Mouse (Mus musculus) brown adipose tissue, adult 24 weeks (tissue): ENCODE results near the gene Nat8f6. TPM values are rescaled to one million over a fixed set of nuclear protein-coding genes. Genes with fewer than 3 reads are reported as not detected.
"Not testable (repeated sequence)": the region's sequence is repeated elsewhere in the genome, so short reads cannot be mapped to it uniquely, and the experiment has no call there.

ENCODE experiments used
- H3K27ac ChIP-seq: fragments of 200-500 bp; replicated peaks from 2 replicates; pipeline ENCODE4 v1.5.1; 2012; ENCODE audit warnings: low read depth, mild to moderate bottlenecking, low read length
- H3K4me1 ChIP-seq: fragments of 200-500 bp; 2 replicates; pipeline ENCODE4 v1.6.1; 2012; ENCODE audit warnings: low read length, mixed read lengths; ENCODE audit not compliant: control insufficient read depth, insufficient read depth, insufficient read length
- H3K4me3 ChIP-seq: fragments of 200-500 bp; 2 replicates; pipeline ENCODE4 v1.5.1; 2012; ENCODE audit warnings: low read depth, mild to moderate bottlenecking, low read length, moderate library complexity; ENCODE audit not compliant: insufficient read depth
- polyA plus RNA-seq: library from polyadenylated mRNA; stranded (reverse); fragments of >200 nt; gene quantifications from 2 replicates; pipeline ENCODE4 v1.2.4, GENCODE M21; 2012; ENCODE audit not compliant: missing spikeins, insufficient read depth, insufficient read length

Gene Nat8f6
- polyA plus RNA-seq, 1 experiment = not detected

DNA sequence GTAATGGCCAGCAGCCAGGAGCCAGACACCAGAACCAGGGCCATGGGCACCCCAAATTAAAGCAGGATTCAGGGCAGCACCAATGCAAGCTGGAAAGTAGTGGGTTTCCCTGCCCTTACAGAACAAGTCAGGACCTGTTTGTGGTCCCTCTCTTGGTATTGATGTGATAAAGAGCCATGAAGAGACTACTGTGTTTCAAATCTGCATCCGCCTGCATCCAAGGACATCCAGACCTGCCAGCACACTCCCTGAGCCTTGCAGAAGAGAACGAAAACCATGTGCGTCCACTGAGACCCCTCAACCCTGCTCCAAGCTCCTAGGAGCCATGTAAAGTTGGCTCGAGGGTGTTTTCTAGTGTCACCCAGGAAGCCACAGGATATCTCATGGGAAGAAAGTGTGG, 27.4 kb upstream of the Nat8f6 start:
- H3K4me1 ChIP-seq = 0 out of 2 replicates have a peak, but pooled peaks cover 2% of the 10 kb centered on the region
- no peak overlapping the region for H3K27ac ChIP-seq
- no peak overlapping the region for H3K4me3 ChIP-seq

DNA sequence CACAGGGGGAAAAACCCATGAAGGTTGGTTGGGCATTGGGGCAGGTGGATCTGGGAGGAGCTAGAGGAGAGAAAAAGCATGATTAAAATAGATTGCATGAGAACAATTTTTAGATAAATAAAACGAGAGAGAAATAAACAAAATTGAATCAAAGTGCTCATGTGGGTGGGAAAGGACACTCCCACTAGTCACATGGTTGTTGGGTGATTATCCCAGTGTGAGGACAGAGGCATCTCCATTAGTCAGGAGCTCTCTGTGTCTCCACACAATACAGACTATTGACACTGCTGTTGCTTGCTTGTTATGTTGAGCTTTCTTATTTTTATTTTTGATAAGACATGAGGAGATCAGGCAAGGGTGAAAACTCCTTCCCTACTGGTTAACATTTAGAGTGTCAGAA, 26.2 kb upstream of the Nat8f6 start:
- Histone ChIP-seq H3K4me1 (0 out of 2 replicates have a peak, but pooled peaks cover 2% of the 10 kb centered on the region), H3K27ac (no peak overlapping the region)

DNA sequence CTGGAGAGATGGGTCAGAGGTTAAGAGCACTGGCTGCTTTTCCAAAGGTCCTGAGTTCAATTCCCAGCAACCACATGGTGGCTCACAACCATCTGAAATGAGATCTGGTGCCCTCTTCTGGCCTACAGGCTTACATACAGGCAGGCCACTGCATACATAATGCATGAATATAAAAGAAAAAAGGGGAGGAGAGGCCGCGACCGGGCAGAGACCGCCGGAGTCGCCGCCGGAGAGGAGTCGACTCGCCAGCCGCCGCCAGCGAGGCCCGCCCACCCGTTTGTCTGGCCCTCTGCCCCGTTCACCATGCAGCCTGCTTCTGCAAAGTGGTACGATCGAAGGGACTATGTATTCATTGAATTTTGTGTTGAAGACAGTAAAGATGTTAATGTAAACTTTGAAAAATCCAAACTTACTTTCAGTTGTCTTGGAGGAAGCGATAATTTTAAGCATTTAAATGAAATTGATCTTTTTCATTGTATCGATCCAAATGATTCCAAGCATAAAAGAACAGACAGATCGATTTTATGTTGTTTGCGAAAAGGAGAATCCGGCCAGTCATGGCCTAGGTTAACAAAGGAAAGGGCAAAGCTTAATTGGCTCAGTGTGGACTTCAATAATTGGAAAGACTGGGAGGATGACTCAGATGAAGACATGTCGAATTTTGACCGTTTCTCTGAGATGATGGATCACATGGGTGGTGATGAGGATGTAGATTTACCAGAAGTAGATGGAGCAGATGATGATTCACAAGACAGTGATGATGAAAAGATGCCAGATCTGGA, 23.1 kb upstream of the Nat8f6 start:
- not testable (repeated sequence) for H3K4me3 ChIP-seq, H3K4me1 ChIP-seq, H3K27ac ChIP-seq

More for the DNA sequence above, 26.2 kb upstream of the Nat8f6 start:
- H3K4me3 ChIP-seq = no peak overlapping the region

- H3K4me3 ChIP-seq = no peak overlapping the region
- no peaks in the 10 kb centered on the region for H3K4me1 ChIP-seq
- H3K27ac ChIP-seq = no peak overlapping the region
Observed at GRCm38 (mm10) chr6:85839982-85840381, 19.2 kb upstream of the Nat8f6 start.

GRCm38 (mm10) chr6:85838674-85839073, 17.9 kb upstream of the Nat8f6 start:
- Histone ChIP-seq H3K27ac (no peak overlapping the region), H3K4me3 (no peak overlapping the region), H3K4me1 (no peaks in the 10 kb centered on the region)

GRCm38 (mm10) chr6:85837307-85837706, 16.6 kb upstream of the Nat8f6 start:
- H3K4me1 ChIP-seq, H3K27ac ChIP-seq, H3K4me3 ChIP-seq: not testable (repeated sequence)

DNA sequence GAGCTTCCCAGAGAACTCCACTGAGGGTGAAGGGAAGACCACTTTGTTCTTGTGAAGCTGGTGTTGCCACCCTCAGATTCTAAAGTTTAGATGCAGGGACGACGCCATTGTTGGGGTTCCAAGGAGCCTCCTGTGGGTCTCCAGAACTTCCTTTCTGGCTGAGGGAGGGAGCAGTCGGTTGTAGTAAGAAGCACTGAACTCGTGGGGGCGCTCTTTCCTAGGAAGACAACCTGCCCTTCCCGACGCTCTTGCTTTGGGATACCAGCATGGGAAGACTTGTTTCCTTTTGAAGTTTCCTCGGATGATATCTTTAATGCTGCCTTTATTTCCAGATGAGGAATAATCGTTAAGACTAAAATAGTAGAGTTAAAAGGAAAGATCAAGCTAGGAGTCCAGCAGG, 16.1 kb upstream of the Nat8f6 start:
- not testable (repeated sequence) for H3K27ac ChIP-seq, H3K4me1 ChIP-seq, H3K4me3 ChIP-seq

- not testable (repeated sequence) for H3K27ac ChIP-seq, H3K4me3 ChIP-seq, H3K4me1 ChIP-seq
Observed at GRCm38 (mm10) chr6:85836098-85836497, 15.3 kb upstream of the Nat8f6 start.

DNA sequence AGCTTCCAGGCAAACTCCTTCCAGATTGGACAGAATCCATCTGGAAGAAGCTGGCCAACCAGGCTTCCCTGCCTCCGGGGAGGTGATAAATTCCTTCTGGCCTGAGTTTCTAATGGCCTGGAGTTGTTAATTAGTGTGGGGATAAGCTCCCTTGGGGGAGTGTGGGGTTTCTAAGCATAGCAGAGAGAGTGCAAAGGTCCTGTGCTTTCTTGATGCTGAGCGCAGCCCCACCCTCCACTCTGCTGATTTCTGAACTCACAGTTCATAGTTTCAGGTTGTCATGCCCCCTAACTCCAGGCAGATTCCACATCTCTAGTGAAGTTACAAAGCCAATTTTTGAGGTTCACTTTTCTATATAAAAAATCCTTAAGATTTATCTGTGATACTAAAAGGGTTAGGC, 14.3 kb upstream of the Nat8f6 start:
- H3K4me3 ChIP-seq, H3K4me1 ChIP-seq, H3K27ac ChIP-seq: not testable (repeated sequence)

GRCm38 (mm10) chr6:85834504-85835100, 13.8 kb upstream of the Nat8f6 start:
- H3K4me3 ChIP-seq, H3K4me1 ChIP-seq, H3K27ac ChIP-seq: not testable (repeated sequence)

DNA sequence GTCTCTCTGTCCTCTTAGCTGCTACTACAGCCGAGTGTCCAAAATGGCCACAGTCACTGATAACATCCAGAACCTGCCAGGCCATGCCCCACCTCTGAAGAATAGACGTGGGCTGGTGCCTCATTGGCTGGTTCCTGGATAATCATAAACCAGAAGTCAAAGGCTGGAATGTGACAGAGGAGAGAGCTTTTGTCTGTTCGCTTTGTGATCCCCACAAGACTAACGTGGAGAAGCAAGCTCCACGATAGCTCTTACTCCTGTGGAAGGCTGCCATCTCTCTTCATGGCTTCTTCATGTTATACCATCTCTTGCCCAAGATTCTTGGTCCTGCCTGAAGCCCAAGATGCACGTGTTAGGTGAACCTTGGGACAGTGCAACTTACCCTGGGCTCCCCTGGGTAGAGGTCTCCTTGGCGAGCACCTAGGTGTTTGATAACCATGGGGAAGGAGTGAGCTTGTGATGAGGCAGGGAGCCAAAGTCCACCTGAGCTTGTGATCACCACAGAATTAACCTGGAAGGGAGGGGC, 11.1 kb upstream of the Nat8f6 start, which contains the start of gene Nat8:
Nat8 (minus strand) TSS at position 287 of the 526 bp plus-strand sequence.
- H3K27ac ChIP-seq = no peak within 1 kb of the TSS
- no peak within 1 kb of the TSS for H3K4me3 ChIP-seq

DNA sequence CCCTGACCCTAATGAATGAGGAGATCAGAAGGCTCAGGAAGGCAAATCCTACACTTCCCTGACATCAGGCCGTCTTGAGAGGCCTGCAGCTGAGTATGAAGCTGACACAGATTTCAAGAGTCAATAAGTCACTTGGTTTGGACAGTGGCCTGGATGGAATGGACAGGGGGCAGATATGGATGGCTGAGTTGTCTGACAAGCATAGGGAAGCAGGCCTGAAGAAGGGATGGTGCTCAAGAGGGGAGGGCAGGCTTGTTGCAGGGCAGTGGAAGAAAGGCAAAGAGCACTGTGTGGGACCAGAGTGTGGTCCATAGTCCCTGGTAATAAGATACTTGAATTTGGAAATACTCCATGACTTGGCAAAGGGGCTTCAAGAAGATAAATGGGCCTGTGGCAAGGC, 8.7 kb upstream of the Nat8f6 start:
- Histone ChIP-seq H3K4me3 (no peak overlapping the region), H3K27ac (no peak overlapping the region), H3K4me1 (0 out of 2 replicates have a peak, but pooled peaks cover 3% of the 10 kb centered on the region)

More for the DNA sequence above, 11.1 kb upstream of the Nat8f6 start, which contains the start of gene Nat8:
- 0 out of 2 replicates have a peak, but pooled peaks cover 3% of the 10 kb centered on the region for H3K4me1 ChIP-seq

GRCm38 (mm10) chr6:85825886-85826285, 5.1 kb upstream of the Nat8f6 start:
- Histone ChIP-seq H3K27ac (no peak overlapping the region), H3K4me1 (no peaks in the 10 kb centered on the region), H3K4me3 (no peak overlapping the region)

DNA sequence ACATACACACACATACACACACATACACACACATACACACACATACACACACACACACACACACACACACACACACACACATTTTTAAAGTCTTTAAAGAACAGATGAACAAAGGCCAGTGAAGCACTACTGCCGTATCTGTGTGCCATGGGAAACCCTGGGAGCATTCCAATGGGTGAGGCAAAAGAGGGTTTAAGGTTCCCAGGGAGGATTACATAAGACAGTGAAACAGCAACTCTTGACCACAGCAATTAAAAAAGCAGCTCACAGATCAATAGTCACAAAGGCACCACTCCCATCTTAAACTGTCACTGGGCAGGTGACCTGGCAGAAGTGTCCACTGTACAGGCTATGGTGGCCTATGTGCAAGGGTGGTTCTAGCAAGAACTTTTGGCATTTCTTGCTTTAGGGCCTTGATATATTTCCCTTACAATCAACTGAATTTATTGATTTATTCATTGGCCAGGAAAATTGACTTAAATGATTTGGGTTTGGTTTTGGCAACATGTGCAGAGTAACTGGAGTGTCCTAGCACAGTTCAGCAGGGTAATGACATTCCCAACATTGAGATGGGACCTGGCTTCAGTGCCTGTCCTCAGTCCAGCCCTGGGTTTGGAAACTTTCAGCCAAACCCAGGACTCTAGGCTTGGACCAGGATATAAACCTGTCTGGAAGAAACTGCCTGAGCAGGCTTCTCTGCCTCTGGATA, 2.8 kb upstream of the Nat8f6 start:
- Histone ChIP-seq H3K4me1 (no peaks in the 10 kb centered on the region), H3K27ac (no peak overlapping the region), H3K4me3 (no peak overlapping the region)

DNA sequence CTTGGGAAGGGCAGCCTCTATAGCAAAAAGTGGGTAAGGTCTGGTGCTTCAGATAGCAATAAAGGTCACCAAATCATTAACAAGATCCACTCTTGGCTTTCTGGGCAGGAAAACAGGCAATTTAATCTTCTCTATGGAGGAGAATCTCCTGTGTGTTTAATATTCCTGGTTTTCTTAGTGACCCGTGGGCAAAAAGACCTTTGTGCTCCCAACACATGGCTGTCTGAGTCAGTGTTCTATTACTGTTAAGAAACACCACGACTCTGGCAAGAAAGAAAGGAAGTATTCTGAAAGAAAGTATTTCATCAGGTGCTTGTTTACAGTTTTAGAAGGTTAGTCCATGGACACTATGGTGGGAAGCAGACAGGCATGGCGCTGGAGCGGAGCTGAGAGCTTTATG, 1.5 kb upstream of the Nat8f6 start:
- Histone ChIP-seq H3K4me3 (no peak overlapping the region), H3K4me1 (no peaks in the 10 kb centered on the region), H3K27ac (no peak overlapping the region)
